Mouse (Mus musculus) NIH3T3 (cell line): ENCODE data around the gene Col9a3.

Experiments
- DNase-seq: peaks from one replicate; pipeline ENCODE4 v3.0.0-alpha.2; 2012; ENCODE audit warnings: low read depth

Col9a3 gene

GRCm38 (mm10) chr2:180597490-180597889, at the start of gene Col9a3:
Gene Col9a3 (plus strand): TSS chr2:180597790.
- DNase-seq: no peak

DNA sequence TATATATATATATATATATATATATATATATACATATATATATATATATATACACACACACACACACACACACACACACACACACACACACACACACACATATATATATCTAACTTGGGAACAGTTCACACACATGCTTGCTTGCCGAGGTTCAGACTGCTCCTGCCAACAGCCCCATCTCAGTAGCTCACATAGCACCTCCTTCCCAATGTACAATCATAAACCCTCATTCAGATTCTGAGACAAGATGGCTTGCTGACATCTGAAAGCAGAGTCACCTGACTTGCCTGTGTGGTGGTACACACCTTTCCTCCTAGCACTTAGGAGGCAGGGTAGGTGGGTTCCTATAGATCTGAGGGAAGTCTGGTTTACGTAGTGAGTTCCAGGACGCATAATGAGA, 45.2 kb upstream of the Col9a3 start:
- DNase-seq: no peak

DNA sequence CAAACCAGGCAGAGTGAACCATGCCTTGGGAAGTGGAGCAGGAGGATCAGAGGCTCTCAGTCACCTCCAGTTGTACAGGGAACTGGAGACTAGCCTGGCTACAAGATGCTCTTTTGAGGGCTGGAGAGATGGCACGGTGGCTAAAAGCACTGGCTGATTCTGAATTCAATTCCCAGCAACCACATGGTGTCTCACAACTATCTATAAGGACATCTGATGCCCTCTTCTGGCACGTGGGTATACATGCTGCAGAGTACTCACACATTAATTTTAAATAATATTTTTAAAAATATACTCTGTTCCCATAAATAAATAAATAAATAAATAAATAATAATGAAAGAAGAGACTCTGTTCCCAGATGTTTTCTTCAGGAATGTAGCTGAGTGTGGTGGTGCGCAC, 42.4 kb upstream of the Col9a3 start:
- peak; percentile 22 for DNase-seq

DNA sequence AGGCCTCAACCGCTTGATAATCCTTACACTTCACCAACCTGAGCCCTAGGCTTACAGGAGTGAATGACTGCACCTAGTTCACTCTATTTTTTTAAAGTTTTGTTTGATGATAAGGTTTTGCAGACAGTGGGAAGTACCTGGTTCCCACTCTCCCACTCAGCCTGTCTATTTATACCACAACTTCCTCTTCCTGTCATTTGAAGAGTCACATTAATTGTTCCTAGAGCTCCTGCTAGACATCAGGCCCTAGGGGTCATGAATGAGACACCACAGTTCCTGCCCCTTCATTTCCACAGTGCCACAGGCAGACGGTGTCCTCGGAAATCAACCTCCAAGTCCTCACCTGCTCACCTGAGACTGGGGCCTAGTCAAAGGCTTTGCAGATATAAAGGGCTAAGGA, 41.1 kb upstream of the Col9a3 start:
- DNase-seq: no peak

- peak; percentile 17 for DNase-seq
These were observed 37.3 kb upstream of the Col9a3 start for GRCm38 (mm10) chr2:180560245-180560644.

DNA sequence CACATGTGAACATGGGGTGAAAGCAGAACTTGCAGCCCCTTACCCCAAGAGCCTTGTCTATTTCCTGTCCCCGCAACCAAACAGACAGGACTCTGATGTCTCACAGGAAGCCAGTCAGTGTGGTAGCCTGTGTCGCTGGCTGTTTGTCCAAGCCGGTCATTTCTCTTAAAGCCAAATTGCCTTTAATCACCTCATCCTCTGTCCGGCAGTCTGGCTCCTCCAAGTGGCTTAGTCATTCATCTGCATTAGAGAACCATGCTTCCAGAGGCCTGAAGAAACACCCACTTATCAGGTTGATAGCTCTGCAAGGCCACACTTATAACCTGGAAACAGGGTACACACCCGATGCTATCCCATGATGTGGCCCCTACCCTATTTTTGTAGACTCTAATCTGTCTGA, 35.4 kb upstream of the Col9a3 start:
- no peak for DNase-seq

DNA sequence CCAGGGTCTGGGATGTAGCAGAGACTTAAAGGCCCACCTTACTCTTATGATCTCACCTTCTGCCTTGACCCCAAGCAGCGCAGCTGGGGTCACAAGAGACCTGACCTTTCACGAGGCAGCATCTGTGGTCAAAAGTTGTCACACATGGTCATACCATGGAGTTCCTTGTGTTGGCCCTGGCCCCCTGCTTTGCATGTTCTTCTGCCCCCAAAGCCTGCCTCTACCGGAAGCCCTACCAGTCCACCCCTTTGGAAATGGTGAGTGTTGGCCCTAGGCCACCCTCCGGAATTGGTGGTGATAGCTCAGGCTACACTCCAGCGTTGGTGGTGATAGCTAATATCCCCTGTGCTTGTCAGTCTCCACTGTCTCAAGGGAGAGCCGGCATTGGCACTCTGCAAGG, 34.3 kb upstream of the Col9a3 start:
- DNase-seq: no peak

DNA sequence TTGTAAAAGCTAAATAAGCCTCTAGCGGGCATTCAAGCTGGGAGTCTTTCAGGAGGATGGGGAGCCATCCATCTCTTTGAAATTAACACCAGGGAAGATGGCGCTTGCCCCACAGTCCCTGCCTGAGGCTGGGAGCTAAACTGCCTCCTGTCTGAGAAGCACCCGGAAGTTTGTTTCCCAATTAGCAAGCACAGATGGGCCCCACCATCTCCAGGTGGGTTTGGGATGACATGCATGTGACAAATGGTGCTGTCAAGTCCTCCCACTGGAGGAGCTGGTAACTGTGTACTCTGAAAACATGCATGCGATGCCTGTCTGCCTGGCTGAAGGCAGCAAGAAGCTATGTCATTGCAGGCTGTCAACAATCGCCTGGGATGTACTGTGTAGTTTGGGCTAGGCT, 33.7 kb upstream of the Col9a3 start:
- no peak for DNase-seq

- peak; percentile 85 for DNase-seq
These were observed 31.2 kb upstream of the Col9a3 start for GRCm38 (mm10) chr2:180566240-180566913.

- DNase-seq: peak; percentile 61
These were observed 28.5 kb upstream of the Col9a3 start for GRCm38 (mm10) chr2:180569028-180569643.

DNA sequence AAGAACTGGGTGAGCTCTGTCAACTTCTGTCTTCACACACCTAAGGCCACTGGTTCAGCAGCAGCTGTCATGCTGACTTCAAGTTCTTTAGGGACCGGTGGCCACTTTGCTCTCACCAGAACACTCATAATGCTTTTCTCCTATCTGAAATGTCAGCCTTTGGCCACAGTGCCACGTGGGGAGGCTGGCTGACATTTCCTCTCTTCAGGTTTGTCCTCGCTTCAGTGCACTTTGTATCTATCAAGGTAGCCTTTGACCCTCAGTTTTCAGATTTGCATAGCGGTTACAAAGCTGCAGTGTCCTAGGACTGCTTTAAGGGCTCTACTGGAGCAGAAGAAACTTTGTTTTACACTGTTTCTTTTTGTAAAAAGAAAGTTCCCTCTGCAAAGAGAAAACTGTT, 21.1 kb upstream of the Col9a3 start:
- no peak for DNase-seq

- DNase-seq: peak; percentile 87
These were observed 18.9 kb upstream of the Col9a3 start for GRCm38 (mm10) chr2:180578686-180579085.

DNA sequence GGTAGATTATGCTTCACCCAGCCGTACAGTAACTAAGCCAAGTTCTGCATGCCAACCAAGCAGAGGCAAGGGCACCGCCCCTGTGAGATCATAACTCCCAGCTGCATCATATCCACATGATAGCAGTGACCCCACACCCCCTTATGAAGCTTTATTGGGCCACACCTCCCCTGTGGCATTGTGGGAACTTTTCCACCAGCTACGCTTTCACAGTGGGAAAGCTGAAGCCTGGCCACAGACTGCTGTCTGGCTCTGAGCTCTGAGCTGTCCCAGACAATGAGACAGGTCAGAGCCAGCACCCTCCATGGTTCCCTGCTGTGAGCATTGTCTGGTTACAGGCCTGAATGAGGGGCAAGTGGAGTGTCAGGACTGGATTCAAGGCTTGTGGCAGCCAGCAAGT, 16.6 kb upstream of the Col9a3 start, which contains the start of gene Mrgbp:
TSS of gene Mrgbp (plus strand) at position 303 of the 400 bp plus-strand sequence.
- peak; percentile 56 for DNase-seq

- DNase-seq: peak; percentile 98
These were observed 15.0 kb upstream of the Col9a3 start for GRCm38 (mm10) chr2:180582481-180583153.

- DNase-seq: no peak
These were observed 14.5 kb upstream of the Col9a3 start for GRCm38 (mm10) chr2:180583154-180583507.

GRCm38 (mm10) chr2:180588736-180589122, 8.9 kb upstream of the Col9a3 start:
- no peak for DNase-seq

- DNase-seq: peak; percentile 91
These were observed 8.3 kb upstream of the Col9a3 start, which contains the start of gene Ogfr for GRCm38 (mm10) chr2:180589123-180589831. Gene Ogfr (plus strand): TSS chr2:180589245.

GRCm38 (mm10) chr2:180598157-180598705, 641 bp downstream of the Col9a3 start:
- no peak for DNase-seq

- DNase-seq: peak; percentile 80
These were observed 3.0 kb downstream of the Col9a3 start for GRCm38 (mm10) chr2:180600569-180601021.

DNA sequence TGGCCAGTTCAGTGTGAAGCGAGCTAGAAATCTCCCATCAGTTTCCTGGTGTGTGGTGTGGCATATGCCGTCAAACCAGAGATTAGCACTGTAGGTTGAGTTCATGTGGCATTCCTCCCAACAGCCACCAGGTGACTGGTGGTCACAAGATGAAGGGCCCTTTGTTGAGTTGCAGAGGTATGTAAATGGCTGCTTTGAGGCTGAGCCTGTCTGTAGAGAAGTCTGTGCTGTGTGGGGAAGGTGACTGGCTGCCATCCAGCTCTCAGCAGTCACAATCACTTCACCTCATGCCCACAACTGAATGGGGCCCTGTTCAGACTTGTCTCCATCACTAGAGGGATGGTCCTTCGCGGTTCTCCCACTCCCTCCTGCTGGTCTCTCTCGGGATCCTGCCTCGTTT, 7.2 kb downstream of the Col9a3 start:
- DNase-seq: no peak

DNA sequence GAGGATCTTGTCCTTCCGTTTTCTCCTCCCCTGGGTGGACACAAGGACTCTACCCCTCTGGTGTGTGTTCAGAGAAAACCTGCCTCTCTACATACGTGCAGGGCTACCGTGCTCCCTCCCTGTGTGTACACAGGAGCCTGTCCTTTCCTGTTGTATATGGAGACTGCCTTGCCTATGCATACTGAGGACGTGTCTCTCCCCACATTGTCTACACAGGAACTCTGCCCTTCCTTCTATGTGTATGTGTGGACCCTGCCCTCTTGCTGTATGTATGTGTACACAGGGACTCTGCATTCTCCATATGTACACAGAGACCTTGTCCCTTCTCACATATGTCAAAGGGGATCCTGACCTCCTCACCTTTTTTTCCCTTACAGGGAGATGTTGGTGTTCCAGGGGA, 12.7 kb downstream of the Col9a3 start:
- DNase-seq: no peak

DNA sequence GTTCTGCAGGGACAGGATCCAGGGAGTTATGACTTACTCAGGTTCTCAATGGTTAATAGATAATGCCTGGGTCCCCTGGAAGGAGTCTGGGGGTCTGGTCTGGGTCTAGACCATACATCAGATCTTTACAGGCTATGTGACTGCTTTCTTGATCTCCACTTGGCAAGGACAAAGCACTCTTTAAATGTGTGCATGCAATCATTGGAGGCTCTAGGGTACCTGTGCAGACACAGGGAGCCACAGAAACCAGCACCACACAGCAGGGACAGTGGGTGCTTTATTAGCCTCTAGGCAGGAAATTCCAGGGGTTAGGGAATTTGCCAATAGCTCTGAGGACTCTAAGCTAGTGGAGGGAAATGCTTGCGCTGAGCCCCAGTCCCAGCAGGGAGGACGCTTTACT, 14.3 kb downstream of the Col9a3 start:
- DNase-seq: no peak
